Mouse (Mus musculus) heart, postnatal 4 days (tissue): Measurements from ENCODE around the gene Llph. TPM values are rescaled to one million over a fixed set of nuclear protein-coding genes. Genes with fewer than 3 reads are reported as not detected.

Experiments used
- DNase-seq: peaks from one replicate; pipeline ENCODE4 v3.0.0; 2021
- total RNA-seq, 2 experiments: library from RNA; stranded (reverse); gene quantifications; 2 replicates each; pipeline ENCODE4 v1.2.3; 2021

The Llph gene
- total RNA-seq, 2 experiments from 2014 or later = 9.1 to 9.8 TPM

DNA sequence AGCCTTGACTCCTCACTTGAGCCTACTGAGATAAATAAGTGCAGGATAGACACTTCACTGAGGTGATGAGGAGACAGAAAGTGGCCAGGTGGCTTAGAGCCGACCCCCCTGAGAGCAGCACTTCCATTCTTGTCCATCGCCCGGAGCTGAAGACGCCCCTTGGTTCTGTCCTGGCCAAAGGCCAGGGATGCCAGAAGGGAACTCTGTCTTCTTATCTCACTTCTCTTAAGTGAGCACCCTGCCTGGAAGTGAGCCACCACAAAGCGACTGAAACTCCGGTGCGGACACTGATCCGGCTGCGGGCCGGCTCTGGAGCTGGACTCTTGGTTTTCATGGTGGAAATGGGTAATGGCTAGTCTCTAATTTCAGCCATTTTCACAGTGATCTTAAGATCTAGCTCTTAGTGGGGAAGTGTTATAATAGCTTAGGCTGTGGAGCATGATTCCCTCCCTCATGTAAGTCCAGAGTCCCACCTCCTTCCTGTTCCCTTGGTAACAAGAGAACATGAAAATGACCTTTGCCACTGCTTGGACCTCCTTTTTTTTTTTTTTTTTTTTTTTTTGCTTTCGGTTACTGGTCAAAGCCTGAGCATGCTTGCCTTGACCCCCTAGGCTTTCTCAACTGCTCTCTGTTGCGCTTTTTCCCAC lies 52.7 kb downstream of the Llph start:
- peak; percentile 38 for DNase-seq

DNA sequence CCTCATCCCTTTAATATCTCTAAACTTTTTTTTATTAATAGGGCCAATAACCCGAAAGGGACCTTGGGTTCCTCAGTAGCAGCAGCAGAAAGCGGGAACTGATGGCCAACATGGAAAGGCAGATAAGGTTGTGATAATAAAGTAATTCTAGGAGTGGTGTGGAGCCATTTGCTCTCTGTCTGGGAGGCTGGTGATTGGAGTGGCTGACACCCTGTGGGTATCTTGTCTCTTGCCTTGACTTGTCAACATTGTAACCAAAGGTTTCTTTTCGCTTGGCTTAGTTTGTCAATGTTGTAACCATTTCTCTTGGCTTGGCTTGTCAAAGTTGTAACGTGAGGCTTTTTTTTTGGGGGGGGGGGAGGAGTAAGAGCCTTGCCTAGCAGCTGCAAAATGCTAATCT lies 53.5 kb downstream of the Llph start:
- DNase-seq = no peak

DNA sequence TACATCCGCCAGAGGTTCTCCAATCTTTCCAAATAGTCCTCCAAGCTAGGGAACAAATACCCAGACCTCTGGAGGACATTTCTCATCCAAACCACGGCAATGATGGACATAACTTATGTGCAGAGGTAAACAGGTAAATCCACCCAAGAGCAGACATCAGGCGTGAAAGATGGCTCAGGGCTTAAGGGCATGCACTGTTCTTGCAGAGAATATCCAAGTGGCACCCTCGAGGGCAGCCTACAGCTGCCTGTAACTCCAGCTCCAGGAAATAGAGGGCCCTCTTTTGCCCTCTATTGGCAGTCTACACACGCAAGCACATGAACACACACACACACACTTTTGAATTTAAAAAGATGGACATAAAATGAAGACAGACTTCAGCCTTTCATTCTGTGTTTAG lies 54.8 kb downstream of the Llph start:
- no peak for DNase-seq

Other genes starting within 250 kb of the Llph start
- 10 to 100 TPM; 10.5 to 11.7 TPM for gene Helb, start 114.1 kb upstream of the Llph start, total RNA-seq
- 10 to 100 TPM; 80.8 to 82.8 TPM for gene Tmbim4, start 25.5 kb upstream of the Llph start, total RNA-seq
- gene Irak3, start 24.9 kb upstream of the Llph start, total RNA-seq = 1 to 10 TPM; 2.0 to 2.4 TPM
- 1 to 10 TPM in 1 of 2 experiments, under 1 TPM in 1; 0.91 to 1.6 TPM for gene Hmga2, start 249.4 kb downstream of the Llph start, total RNA-seq